Mouse (Mus musculus): Measurements from ENCODE around the gene Ptbp3. TPM values are rescaled to one million over a fixed set of nuclear protein-coding genes. Genes with fewer than 3 reads are reported as not detected.
"Not testable (repeated sequence)": the region's sequence is repeated elsewhere in the genome, so short reads cannot be mapped to it uniquely, and the experiment has no call there.

Gene Ptbp3
- total RNA-seq (2021): 10 to 100 TPM in 1 of 2 experiments, 1 to 10 TPM in 1; 9.4 to 10.1 TPM
- long read RNA-seq, experiment 1, full-length matches to known transcripts: 1 of 1 reads
- long read RNA-seq, experiment 1, partial matches to known transcripts: 0 of 1 reads
- long read RNA-seq, experiment 1, other reads (novel, unspliced or antisense): 0 of 1 reads
- long read RNA-seq, experiment 2, full-length matches to known transcripts: 1 of 3 reads
- long read RNA-seq, experiment 2, partial matches to known transcripts: 0 of 3 reads
- long read RNA-seq, experiment 2, other reads (novel, unspliced or antisense): 2 of 3 reads

- peak; percentile 85 to 91 for DNase-seq
- intact Hi-C loops (cut with DNase I): no loop called here
Measured at GRCm38 (mm10) chr4:59549175-59549976, at the start of gene Ptbp3. Gene Ptbp3 (minus strand): TSS chr4:59549364.

GRCm38 (mm10) chr4:59596556-59596955, 47.4 kb upstream of the Ptbp3 start:
- intact Hi-C loops (cut with DNase I): no loop called here
- DNase-seq: no peak

GRCm38 (mm10) chr4:59594614-59595013, 45.5 kb upstream of the Ptbp3 start:
- no peak for DNase-seq
- intact Hi-C loops (cut with DNase I): no loop called here

GRCm38 (mm10) chr4:59587872-59588226, 38.7 kb upstream of the Ptbp3 start:
- no peak for DNase-seq
- intact Hi-C loops (cut with DNase I): no loop called here

GRCm38 (mm10) chr4:59587215-59587871, 38.2 kb upstream of the Ptbp3 start:
- DNase-seq: no peak
- intact Hi-C loops (cut with DNase I): no loop called here

GRCm38 (mm10) chr4:59585097-59585496, 35.9 kb upstream of the Ptbp3 start:
- intact Hi-C loops (cut with DNase I): no loop called here
- DNase-seq: peak in 1 of 2 experiments; percentile 9

- intact Hi-C loops (cut with DNase I): no loop called here
Measured at GRCm38 (mm10) chr4:59582186-59582585, 33.0 kb upstream of the Ptbp3 start.

GRCm38 (mm10) chr4:59581314-59582185, 32.4 kb upstream of the Ptbp3 start, which contains the start of gene Hsdl2:
Gene Hsdl2 (plus strand): TSS chr4:59581563.
- intact Hi-C loops (cut with DNase I): no loop called here
- DNase-seq: peak; percentile 96 to 97

More at GRCm38 (mm10) chr4:59582186-59582585, 33.0 kb upstream of the Ptbp3 start:
- no peak for DNase-seq

- intact Hi-C loops (cut with DNase I): no loop called here
- no peak for DNase-seq
Measured at GRCm38 (mm10) chr4:59580495-59581281, 31.5 kb upstream of the Ptbp3 start.

GRCm38 (mm10) chr4:59575184-59575958, 26.2 kb upstream of the Ptbp3 start:
- intact Hi-C loops (cut with DNase I): loop anchor here (10.0 kb wide), 1 partner anchor 481 kb away; no protein-coding TSS in a partner anchor
- no peak for DNase-seq

- DNase-seq: no peak
- intact Hi-C loops (cut with DNase I): loop anchor here (10.0 kb wide), 1 partner anchor 478 kb away; no protein-coding TSS in a partner anchor
Measured at GRCm38 (mm10) chr4:59572521-59573118, 23.5 kb upstream of the Ptbp3 start.

- intact Hi-C loops (cut with DNase I): loop anchor here (10.0 kb wide), 1 partner anchor 476 kb away; no protein-coding TSS in a partner anchor
- DNase-seq: not testable (repeated sequence)
Measured at GRCm38 (mm10) chr4:59570519-59570918, 21.4 kb upstream of the Ptbp3 start.

- intact Hi-C loops (cut with DNase I): loop anchor here (5.0 kb wide), 1 partner anchor 207 kb away; no protein-coding TSS in a partner anchor
- DNase-seq: peak in 1 of 2 experiments; percentile 45
Measured at GRCm38 (mm10) chr4:59569538-59569937, 20.4 kb upstream of the Ptbp3 start.

GRCm38 (mm10) chr4:59567576-59568260, 18.6 kb upstream of the Ptbp3 start:
- DNase-seq: no peak
- intact Hi-C loops (cut with DNase I): loop anchor here (5.0 kb wide), 1 partner anchor 205 kb away; no protein-coding TSS in a partner anchor

- intact Hi-C loops (cut with DNase I): loop anchor here (5.0 kb wide), 1 partner anchor 203 kb away; no protein-coding TSS in a partner anchor
- DNase-seq: no peak
Measured at GRCm38 (mm10) chr4:59565571-59566188, 16.5 kb upstream of the Ptbp3 start.

- no peak for DNase-seq
- intact Hi-C loops (cut with DNase I): no loop called here
Measured at GRCm38 (mm10) chr4:59564128-59564527, 15.0 kb upstream of the Ptbp3 start.

GRCm38 (mm10) chr4:59560141-59560540, 11.0 kb upstream of the Ptbp3 start:
- DNase-seq: no peak
- intact Hi-C loops (cut with DNase I): no loop called here
